Mouse (Mus musculus): ENCODE data around the gene Cadps. TPM values are rescaled to one million over a fixed set of nuclear protein-coding genes. Genes with fewer than 3 reads are reported as not detected.

Gene Cadps
- polyA plus RNA-seq, 1 experiment from 2014 or later, result 1.9 TPM

DNA sequence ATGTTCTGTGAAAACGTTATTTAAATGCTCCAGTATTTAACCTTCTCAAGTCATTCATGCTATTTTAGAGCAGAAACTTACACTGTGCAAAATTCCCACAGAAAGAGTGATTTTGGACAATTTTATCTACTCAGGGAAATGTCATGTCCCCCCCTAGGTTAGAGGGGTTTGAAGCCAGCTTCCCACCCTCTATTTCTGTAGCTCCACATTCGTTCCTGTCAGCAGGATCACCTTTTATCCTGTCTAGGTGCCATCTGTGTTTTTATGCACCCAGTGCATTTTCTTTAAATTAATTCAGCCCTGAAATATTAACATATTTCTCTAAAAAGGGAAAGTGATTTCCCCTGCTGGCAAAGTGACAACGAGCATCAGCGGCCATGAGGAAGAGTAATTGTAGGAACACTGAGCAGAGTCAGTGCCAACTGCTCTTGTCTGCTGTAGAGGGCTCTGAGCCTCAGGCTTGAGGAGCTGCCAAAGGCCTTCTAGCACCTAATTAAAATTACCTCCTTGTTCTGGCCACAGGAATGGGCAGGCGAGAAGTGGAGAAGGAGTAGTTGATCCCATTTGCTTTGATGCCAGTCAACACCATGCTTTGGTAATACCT is 230.3 kb downstream of the Cadps start:
- H3K4me2 ChIP-seq, result no peak overlapping the region
- ATAC-seq (replicated peaks; ENCODE audit: insufficient number of reproducible peaks, low FRiP score, low TSS enrichment), result no peak
- no peak overlapping the region for H3K9ac ChIP-seq (ENCODE audit: low read depth, low read length)
- H3K27me3 ChIP-seq (ENCODE audit: control insufficient read depth, insufficient read depth, low read length), result no peaks in the 10 kb centered on the region
- no peaks in the 10 kb centered on the region for H3K9me3 ChIP-seq (replicated peaks; ENCODE audit: control insufficient read depth, low read length)
- H3K4me3 ChIP-seq (ENCODE audit: low read depth, low read length), result no peak overlapping the region
- no peak overlapping the region for H3K27ac ChIP-seq (ENCODE audit: low read depth, low read length)
- H3K36me3 ChIP-seq (ENCODE audit: control insufficient read depth, insufficient read depth, low read length), result no peaks in the 10 kb centered on the region
- 70% methylated on average over 5 of the region's 5 CpGs for WGBS (ENCODE audit: insufficient replicate concordance)
- no peaks in the 10 kb centered on the region for H3K4me1 ChIP-seq (ENCODE audit: control insufficient read depth, insufficient read depth, low read length)

DNA sequence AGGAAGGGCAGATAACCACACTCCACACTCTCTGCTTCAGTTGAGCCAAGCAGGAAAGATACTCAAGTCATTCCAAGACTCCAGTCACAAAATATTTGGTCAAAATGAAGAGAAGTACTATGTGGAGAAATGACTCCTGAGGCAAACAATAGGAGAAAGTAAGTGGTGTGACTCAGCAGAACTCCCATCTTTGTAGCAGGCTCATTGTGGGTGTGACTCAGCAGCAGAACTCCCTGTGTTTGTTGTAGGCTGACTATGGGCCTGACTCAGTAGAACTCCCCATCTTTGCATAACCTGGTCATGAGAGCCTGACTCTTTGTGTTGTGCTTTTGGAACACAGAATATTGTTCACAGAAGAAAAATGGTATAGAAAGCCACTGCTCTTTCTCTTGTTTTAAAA is 231.1 kb downstream of the Cadps start:
- no peak overlapping the region for H3K4me2 ChIP-seq
- H3K9ac ChIP-seq (ENCODE audit: low read depth, low read length), result no peak overlapping the region
- no peaks in the 10 kb centered on the region for H3K27me3 ChIP-seq (ENCODE audit: control insufficient read depth, insufficient read depth, low read length)
- no peak overlapping the region for H3K4me3 ChIP-seq (ENCODE audit: low read depth, low read length)
- no peaks in the 10 kb centered on the region for H3K36me3 ChIP-seq (ENCODE audit: control insufficient read depth, insufficient read depth, low read length)
- no peaks in the 10 kb centered on the region for H3K4me1 ChIP-seq (ENCODE audit: control insufficient read depth, insufficient read depth, low read length)
- H3K27ac ChIP-seq (ENCODE audit: low read depth, low read length), result no peak overlapping the region
- ATAC-seq (replicated peaks; ENCODE audit: insufficient number of reproducible peaks, low FRiP score, low TSS enrichment), result no peak
- H3K9me3 ChIP-seq (replicated peaks; ENCODE audit: control insufficient read depth, low read length), result no peaks in the 10 kb centered on the region

DNA sequence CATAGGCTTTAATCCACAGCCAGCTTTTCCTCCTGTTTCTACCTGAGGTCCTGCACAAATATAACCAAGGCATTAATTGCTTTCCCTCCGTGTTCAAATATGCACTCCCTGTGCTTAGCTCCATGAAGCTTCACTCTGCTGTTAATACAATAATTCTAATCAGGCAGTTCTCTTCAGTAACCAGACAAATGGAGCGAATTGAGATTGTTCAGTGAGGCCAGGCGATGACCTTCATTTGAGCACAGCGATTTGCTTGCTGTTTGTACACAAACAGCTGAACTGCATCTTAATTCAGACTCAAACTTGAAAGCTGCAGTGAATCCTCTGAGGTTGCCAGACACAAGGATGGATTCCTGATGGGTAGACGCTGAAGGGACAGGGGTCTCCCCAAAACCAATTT is 239.3 kb downstream of the Cadps start:
- H3K36me3 ChIP-seq (ENCODE audit: control insufficient read depth, insufficient read depth, low read length), result no peaks in the 10 kb centered on the region
- H3K9me3 ChIP-seq (replicated peaks; ENCODE audit: control insufficient read depth, low read length), result no peaks in the 10 kb centered on the region
- H3K27ac ChIP-seq (ENCODE audit: low read depth, low read length), result no peak overlapping the region
- peaks cover 5% of the 10 kb centered on the region; the same call in 1 of the 2 replicates for H3K4me1 ChIP-seq (ENCODE audit: control insufficient read depth, insufficient read depth, low read length)
- H3K9ac ChIP-seq (ENCODE audit: low read depth, low read length), result no peak overlapping the region
- 79% methylated on average over 5 of the region's 5 CpGs for WGBS (ENCODE audit: insufficient replicate concordance)
- no peak for ATAC-seq (replicated peaks; ENCODE audit: insufficient number of reproducible peaks, low FRiP score, low TSS enrichment)
- no peaks in the 10 kb centered on the region for H3K27me3 ChIP-seq (ENCODE audit: control insufficient read depth, insufficient read depth, low read length)
- no peak overlapping the region for H3K4me3 ChIP-seq (ENCODE audit: low read depth, low read length)
- H3K4me2 ChIP-seq, result no peak overlapping the region

DNA sequence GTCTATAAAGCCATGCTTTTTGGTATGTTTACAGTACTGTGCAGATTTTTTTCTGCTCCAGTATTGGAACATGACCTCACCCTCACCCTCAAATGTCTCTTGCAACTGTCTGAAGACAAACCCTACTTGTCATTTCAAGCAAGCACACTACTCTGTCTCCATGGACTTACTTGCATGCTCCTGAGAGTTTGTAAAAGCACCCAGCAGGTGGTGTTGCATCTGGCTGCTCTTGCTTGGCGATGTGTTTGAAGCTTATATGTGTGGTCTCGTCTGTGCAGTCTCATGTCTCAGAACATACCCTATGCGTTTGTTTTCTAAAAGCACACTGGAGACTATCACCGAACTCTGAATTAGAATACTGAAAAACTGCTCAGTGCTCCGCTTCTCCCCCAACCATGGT is 241.2 kb downstream of the Cadps start:
- 74% methylated on average over 5 of the region's 5 CpGs for WGBS (ENCODE audit: insufficient replicate concordance)
- Histone ChIP-seq H3K4me1 (ENCODE audit: control insufficient read depth, insufficient read depth, low read length) (peaks cover 5% of the 10 kb centered on the region; the same call in 1 of the 2 replicates), H3K27me3 (ENCODE audit: control insufficient read depth, insufficient read depth, low read length) (no peaks in the 10 kb centered on the region), H3K4me2 (no peak overlapping the region), H3K9me3 (replicated peaks; ENCODE audit: control insufficient read depth, low read length) (no peaks in the 10 kb centered on the region), H3K9ac (ENCODE audit: low read depth, low read length) (no peak overlapping the region), H3K27ac (ENCODE audit: low read depth, low read length) (no peak overlapping the region), H3K4me3 (ENCODE audit: low read depth, low read length) (no peak overlapping the region), H3K36me3 (ENCODE audit: control insufficient read depth, insufficient read depth, low read length) (no peaks in the 10 kb centered on the region)
- no peak for ATAC-seq (replicated peaks; ENCODE audit: insufficient number of reproducible peaks, low FRiP score, low TSS enrichment)

DNA sequence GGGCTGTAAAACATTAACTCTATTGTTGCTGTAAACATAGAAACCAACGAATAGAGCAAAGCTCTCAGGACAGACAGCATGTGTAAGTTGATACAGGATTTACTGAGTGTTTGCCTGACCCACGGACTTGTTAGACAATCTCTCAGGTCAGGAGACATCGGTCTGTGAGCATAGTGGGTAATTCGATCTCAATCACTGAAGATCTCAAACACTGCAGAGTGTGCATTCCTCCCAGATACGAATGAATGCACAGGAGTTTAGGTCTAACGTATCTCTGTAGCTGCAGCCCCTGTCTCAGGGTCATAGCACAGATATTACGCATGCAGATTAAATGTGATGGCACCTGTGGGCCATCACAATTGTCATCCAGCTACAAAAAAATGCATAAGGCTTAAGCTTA is 242.1 kb downstream of the Cadps start:
- peaks cover 5% of the 10 kb centered on the region; the same call in 1 of the 2 replicates for H3K4me1 ChIP-seq (ENCODE audit: control insufficient read depth, insufficient read depth, low read length)
- 48% methylated on average over 7 of the region's 7 CpGs for WGBS (ENCODE audit: insufficient replicate concordance)
- no peaks in the 10 kb centered on the region for H3K36me3 ChIP-seq (ENCODE audit: control insufficient read depth, insufficient read depth, low read length)
- no peak for ATAC-seq (replicated peaks; ENCODE audit: insufficient number of reproducible peaks, low FRiP score, low TSS enrichment)
- no peaks in the 10 kb centered on the region for H3K27me3 ChIP-seq (ENCODE audit: control insufficient read depth, insufficient read depth, low read length)
- H3K9me3 ChIP-seq (replicated peaks; ENCODE audit: control insufficient read depth, low read length), result no peaks in the 10 kb centered on the region
- no peak overlapping the region for H3K9ac ChIP-seq (ENCODE audit: low read depth, low read length)
- H3K27ac ChIP-seq (ENCODE audit: low read depth, low read length), result no peak overlapping the region
- no peak overlapping the region for H3K4me3 ChIP-seq (ENCODE audit: low read depth, low read length)
- no peak overlapping the region for H3K4me2 ChIP-seq

DNA sequence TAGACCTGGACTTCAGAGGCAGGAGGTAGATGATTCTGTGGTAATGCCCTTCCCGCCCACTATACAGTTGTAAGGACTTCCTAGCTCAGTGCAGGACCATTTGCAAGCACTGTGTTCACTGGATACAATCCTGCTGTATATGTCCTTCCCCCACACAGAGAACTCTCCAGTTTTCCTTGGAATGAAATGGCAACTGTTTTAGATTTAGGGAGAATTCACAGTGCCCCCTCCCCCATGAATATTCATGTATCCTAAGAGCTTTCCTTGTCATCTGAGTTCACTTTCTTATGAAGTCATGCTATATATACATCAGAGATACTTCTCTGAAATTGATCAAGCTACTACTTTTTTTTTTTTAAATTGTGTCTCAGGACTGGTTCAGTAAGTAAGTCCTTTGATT is 244.7 kb downstream of the Cadps start:
- H3K36me3 ChIP-seq (ENCODE audit: control insufficient read depth, insufficient read depth, low read length), result no peaks in the 10 kb centered on the region
- H3K4me1 ChIP-seq (ENCODE audit: control insufficient read depth, insufficient read depth, low read length), result no peaks in the 10 kb centered on the region
- ATAC-seq (replicated peaks; ENCODE audit: insufficient number of reproducible peaks, low FRiP score, low TSS enrichment), result no peak
- H3K9me3 ChIP-seq (replicated peaks; ENCODE audit: control insufficient read depth, low read length), result no peaks in the 10 kb centered on the region
- WGBS (ENCODE audit: insufficient replicate concordance), result 68% methylated on average over 1 of the region's 1 CpGs
- H3K27ac ChIP-seq (ENCODE audit: low read depth, low read length), result no peak overlapping the region
- no peak overlapping the region for H3K4me2 ChIP-seq
- H3K4me3 ChIP-seq (ENCODE audit: low read depth, low read length), result no peak overlapping the region
- H3K9ac ChIP-seq (ENCODE audit: low read depth, low read length), result no peak overlapping the region
- no peaks in the 10 kb centered on the region for H3K27me3 ChIP-seq (ENCODE audit: control insufficient read depth, insufficient read depth, low read length)

DNA sequence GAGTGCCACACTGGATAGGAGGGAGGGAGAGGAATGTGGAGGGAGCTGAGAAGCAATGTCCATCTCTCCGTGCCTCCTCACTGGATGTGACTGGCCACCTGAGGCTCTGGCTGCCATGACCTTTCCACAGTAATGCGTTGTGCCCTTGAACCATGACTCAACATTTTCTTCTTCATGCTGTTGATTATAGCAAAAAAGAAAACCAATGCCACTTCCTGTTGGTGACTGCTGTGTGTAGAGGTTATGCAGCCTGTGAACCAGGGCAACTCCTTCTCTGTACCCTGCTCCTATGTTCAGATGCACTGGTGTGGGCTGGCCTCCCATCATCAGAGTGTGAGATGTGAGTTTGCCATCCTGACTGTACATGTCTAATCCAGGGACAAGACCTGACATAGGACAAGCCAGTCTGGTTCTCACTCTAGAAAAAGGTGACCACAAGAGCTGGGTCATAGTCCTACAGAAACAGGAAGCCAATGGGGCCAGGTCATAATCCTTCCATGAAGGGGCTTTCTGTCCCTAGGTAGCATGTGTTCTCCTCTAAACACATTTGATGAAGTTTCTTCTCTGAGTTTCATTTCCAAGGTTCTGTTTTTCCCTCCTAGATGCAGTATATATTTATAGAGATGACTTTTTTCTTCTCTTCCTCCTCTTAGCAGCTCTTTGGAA is 245.3 kb downstream of the Cadps start:
- Histone ChIP-seq H3K27ac (ENCODE audit: low read depth, low read length) (no peak overlapping the region), H3K4me3 (ENCODE audit: low read depth, low read length) (no peak overlapping the region), H3K4me1 (ENCODE audit: control insufficient read depth, insufficient read depth, low read length) (no peaks in the 10 kb centered on the region), H3K9me3 (replicated peaks; ENCODE audit: control insufficient read depth, low read length) (no peaks in the 10 kb centered on the region), H3K36me3 (ENCODE audit: control insufficient read depth, insufficient read depth, low read length) (no peaks in the 10 kb centered on the region), H3K27me3 (ENCODE audit: control insufficient read depth, insufficient read depth, low read length) (no peaks in the 10 kb centered on the region), H3K9ac (ENCODE audit: low read depth, low read length) (no peak overlapping the region), H3K4me2 (no peak overlapping the region)
- 57% methylated on average over 2 of the region's 2 CpGs for whole genome bisulfite sequencing (ENCODE audit: insufficient replicate concordance)
- ATAC-seq (replicated peaks; ENCODE audit: insufficient number of reproducible peaks, low FRiP score, low TSS enrichment), result no peak

DNA sequence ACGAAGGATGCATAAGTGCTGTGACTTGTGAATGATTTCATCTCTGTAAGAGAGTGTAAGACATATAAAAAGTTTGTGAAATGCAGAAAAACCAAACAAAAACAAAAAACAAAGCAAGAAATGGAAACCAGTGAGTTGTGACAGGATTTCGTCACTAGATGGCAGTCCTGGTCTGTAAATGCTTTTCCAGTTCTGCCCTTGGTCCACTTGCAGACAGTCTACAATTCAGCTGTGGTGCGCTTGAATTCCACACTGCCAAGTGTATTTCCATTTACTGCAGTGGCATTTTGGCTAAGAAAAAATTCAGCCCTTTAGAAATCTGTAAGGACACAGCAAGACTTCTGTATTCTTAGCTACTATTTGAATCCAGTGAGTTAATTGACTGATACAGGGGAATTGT is 247.8 kb downstream of the Cadps start:
- Histone ChIP-seq H3K36me3 (ENCODE audit: control insufficient read depth, insufficient read depth, low read length) (no peaks in the 10 kb centered on the region), H3K9ac (ENCODE audit: low read depth, low read length) (no peak overlapping the region), H3K4me1 (ENCODE audit: control insufficient read depth, insufficient read depth, low read length) (no peaks in the 10 kb centered on the region), H3K4me3 (ENCODE audit: low read depth, low read length) (no peak overlapping the region), H3K27me3 (ENCODE audit: control insufficient read depth, insufficient read depth, low read length) (no peaks in the 10 kb centered on the region), H3K9me3 (replicated peaks; ENCODE audit: control insufficient read depth, low read length) (no peaks in the 10 kb centered on the region), H3K4me2 (no peak overlapping the region), H3K27ac (ENCODE audit: low read depth, low read length) (no peak overlapping the region)
- 24% methylated on average over 3 of the region's 3 CpGs for WGBS (ENCODE audit: insufficient replicate concordance)
- ATAC-seq (replicated peaks; ENCODE audit: insufficient number of reproducible peaks, low FRiP score, low TSS enrichment), result no peak

DNA sequence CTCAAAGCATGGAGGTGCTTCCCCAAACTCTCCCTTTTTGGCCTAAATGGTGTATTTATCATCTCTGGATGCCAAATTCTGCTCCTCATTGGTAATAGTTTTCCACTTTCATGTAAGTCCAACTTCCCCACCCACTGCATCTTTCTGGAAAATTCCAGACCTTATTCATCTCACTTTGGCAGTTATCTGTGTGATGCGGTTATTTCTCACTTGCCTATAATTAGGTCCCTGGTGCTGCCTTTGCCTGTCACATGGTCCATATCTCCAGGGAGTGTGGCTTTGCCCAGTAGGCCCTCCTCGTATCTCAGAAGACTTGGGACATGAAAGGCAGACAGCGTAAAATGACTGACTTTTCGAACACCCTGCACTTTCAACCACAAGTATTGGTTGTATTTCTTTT is 248.5 kb downstream of the Cadps start:
- no peaks in the 10 kb centered on the region for H3K27me3 ChIP-seq (ENCODE audit: control insufficient read depth, insufficient read depth, low read length)
- no peak for ATAC-seq (replicated peaks; ENCODE audit: insufficient number of reproducible peaks, low FRiP score, low TSS enrichment)
- H3K4me2 ChIP-seq, result no peak overlapping the region
- H3K4me3 ChIP-seq (ENCODE audit: low read depth, low read length), result no peak overlapping the region
- H3K27ac ChIP-seq (ENCODE audit: low read depth, low read length), result no peak overlapping the region
- H3K4me1 ChIP-seq (ENCODE audit: control insufficient read depth, insufficient read depth, low read length), result no peaks in the 10 kb centered on the region
- no peaks in the 10 kb centered on the region for H3K9me3 ChIP-seq (replicated peaks; ENCODE audit: control insufficient read depth, low read length)
- H3K36me3 ChIP-seq (ENCODE audit: control insufficient read depth, insufficient read depth, low read length), result no peaks in the 10 kb centered on the region
- no peak overlapping the region for H3K9ac ChIP-seq (ENCODE audit: low read depth, low read length)
- WGBS (ENCODE audit: insufficient replicate concordance), result 56% methylated on average over 4 of the region's 4 CpGs
